Mouse (Mus musculus): ENCODE data around the gene Ncapd2.

- TF ChIP-seq CTCF (IDR thresholded peaks at IDR 0.05), result no peak
- no peak for TF ChIP-seq EP300 (IDR thresholded peaks at IDR 0.05)
Observed at GRCm38 (mm10) chr6:125147329-125147728, 44.2 kb downstream of the Ncapd2 start.
